Mouse (Mus musculus) thymus, postnatal 14 days (tissue): ENCODE measurements around the gene Stx1a.

ENCODE experiments used
- DNase-seq: peaks from one replicate; pipeline ENCODE4 v3.0.0; 2021

Stx1a gene

DNA sequence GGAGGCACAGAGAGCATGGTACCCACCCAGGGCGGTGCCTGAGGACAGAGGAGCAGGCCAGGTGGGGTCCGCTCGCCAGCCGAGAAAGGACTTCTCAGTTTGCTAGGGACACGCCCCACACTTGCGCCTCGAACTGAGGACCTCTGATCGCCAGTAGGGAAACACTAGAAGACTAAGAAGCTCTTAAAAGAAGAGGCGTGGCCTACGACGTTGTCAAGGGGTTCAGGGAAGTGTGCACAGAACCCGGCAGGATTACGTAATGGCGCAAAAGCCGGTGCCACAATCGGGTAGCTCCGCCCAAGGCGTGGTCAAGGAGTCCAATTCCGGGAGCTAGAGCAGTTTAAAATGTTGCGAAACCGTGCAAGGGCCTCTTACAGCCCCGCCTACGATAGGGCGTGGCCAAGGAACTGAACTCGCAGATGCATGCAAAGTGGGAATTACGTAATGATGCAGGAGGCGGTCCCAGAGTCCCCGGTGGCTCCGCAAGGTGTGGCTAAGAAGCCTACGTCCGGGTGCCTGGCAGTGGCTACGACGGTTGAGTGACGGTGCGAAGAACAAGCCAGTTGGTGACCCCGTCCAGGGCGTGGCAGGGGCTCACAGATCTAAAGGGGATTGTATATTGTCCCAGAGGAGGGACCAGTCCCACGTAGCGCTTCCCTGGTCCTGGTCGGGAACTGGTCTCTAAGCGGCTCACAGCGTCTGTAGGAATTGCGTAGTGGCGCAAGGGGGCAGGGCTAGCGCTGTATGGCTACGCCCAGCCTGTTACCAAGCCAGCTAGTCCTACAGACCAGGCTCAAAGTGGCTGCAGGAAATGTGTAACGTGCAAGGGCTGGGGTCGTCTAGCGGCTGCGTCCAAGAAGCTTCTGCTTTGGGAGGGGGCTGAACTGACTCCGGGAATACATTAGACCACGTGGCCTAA lies 14.4 kb upstream of the Stx1a start, which contains the start of gene Abhd11:
TSS of gene Abhd11 (plus strand) at position 482 of the 919 bp plus-strand sequence.
- DNase-seq, result peak; percentile 99

DNA sequence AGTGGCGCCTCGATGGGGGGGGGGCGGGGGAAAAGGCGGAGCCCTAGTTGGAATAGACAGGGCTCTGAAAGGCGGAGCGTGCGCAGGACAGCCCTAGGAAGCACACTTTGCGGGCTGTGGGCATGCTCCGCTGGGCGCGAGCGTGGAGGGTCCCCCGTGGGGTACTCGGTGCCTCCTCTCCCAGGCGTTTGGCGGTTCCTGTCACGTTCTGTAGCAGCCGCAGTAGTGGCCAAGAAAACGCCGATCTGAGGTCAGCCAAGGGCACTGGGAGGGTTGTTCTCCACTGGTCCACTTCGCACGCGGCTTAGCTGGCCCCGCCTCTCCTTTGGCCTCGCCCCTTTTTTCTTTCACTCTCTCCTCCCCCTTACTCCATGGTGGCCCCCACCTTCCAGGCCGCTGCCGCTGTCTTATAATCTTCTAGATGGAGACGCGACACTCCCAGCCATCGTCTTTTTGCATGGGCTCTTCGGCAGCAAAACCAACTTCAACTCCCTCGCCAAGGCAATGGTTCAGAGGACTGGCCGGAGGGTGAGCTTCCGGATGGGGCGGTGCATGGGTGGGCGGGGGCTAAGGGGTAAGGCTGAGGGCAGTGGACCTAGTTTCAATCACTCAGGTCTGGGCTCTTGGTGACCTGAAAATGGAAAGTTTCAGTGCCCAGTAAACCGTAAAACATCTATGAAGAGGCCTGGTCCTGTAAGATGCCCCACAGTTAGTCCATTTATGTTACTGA lies 13.5 kb upstream of the Stx1a start:
- peak; percentile 83 for DNase-seq

DNA sequence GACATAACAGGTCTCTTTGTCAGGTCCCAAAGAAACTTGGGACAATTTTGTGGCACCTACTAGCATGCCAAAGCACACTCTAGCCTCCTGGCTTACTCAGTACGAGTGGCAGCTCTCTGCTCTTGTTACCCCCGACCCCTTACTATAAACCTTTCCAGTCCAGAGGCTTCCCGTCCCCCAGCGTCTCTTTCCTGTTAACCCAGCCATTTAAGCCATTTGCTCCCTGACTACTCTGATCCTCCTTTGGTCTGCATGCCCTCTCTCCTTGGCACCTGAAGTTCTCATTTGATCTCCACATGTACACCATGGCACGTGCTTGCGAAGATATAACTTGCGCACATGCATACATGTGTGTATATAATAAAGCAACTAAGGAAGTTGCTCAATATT lies 13.0 kb upstream of the Stx1a start:
- no peak for DNase-seq

DNA sequence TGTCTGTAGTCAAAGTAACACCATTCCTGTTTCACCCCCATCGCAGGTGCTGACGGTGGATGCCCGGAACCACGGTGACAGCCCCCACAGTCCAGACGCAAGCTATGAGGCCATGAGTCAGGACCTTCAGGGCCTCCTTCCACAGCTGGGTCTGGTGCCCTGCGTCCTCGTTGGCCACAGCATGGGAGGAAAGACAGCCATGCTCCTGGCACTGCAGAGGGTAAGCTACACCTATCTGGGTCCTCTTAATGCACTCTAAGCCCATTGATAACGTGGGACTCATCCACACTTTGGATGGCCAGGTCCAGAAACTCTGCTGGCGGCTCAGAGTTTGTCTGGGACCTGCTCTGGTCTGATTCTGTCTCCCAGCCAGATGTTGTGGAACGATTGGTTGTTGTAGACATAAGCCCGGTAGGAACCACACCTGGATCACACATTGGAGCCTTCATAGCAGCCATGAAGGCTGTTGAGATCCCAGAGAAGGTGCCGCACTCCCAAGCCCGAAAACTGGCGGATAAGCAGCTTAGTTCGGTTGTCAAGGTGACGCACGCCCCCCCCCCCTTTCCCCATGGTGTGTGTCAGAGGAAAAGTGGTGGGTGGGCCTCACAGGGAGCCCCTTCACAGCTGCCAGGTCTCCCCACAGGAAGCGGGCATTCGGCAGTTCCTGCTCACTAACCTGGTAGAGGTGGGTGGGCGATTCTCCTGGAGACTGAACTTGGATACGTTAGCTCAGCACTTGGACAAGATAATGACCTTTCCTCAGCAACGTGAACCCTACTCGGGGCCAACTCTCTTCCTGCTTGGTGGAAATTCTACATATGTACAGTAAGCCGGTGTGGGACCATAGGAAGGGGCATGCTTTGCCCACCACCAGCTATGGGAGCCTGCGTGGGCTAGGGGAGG lies 12.2 kb upstream of the Stx1a start:
- peak; percentile 14 for DNase-seq

DNA sequence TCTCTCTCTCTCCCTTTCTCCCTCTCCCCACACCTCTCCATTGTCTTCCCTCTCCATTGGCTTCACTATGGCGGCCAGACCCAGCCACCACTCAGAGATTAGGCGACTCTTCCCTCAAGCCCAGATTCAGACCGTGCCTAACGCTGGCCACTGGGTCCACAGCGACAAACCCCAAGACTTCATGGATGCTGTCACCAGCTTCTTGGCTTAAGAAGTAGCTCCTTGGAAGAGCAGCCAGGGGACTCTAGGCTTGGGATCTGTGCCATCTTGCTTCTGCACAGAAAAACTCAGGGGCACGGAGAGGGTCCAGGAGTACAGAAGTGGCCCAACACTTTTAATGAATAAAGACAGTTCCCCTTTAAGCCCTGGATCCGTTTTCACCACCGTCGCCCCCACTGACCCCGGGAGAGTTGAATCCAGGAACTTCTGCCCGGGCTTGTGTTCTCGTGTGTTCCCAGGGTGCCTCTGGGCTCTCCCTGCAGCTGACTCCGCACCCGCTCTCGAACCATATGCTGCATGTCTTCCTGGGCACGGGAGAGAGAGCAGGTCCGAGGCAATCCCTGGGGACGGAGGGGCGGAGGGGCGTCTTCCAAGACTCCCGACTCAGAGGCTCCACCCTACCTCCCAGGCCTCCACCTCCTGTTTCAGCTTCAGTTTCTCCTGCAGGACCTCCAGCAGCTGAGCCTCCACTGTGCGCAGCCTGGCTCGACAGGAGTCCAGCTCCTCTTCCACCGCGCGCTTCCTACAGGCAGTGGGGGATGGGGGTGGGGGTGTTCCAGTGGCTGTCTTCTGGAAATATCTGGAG lies 11.3 kb upstream of the Stx1a start:
- DNase-seq, result no peak

DNA sequence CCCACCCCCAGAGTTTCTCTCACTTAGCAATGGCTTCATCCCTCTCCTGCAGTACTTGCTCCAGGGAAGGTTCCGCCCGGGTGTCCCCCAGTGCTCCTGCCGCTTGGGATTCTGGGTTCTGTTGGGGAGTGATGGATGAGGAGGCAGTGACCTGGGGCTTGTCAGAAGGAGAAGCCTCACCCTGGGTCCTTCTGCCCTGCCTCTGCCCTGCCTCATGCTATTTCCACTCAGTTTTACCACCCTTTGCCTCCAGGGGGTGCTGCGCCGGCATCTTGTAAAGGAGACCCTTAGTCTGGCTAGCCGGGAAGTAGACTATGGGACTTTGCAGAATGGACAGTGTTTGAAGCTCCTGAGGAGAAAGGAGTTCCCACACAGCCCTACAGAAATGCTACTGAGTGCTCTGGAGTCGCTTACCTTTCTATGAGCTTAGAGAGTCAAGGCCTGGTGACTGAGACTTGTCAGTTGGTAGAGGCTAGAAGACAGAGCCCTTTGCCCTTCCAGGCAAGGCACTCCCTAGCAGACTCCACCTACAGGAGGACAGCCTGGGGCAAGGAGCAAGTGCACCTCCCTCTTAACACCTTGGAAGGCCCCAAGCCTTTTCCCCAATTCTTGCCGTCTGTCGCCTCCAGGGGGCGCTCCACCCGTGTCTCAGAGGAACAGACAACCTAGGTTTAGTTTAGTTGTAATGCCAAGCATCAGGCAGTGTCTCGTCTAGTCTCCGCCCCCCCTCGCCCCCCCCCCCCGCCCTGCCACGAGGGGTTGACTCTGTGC lies 10.4 kb upstream of the Stx1a start:
- DNase-seq, result peak; percentile 89

DNA sequence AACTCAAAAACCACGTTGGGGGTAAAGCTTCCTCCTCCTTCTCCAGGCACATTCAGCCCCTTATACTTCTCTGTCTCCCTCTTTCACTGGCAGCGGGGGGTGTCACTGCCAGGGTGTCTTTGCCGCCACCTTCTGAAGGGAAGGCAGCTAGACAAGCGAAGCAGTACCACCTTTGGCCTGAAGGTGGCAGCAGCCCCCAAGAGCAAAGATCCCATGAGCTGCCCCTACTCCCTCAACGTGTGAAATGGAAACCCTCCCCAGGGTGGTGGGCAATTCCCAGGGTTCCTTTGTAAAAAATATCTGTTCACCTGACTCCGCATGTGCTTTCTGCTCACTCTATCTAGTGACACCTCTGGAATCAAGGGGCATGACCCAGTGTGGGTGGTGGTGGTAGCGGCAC lies 7.8 kb upstream of the Stx1a start:
- DNase-seq, result peak; percentile 89

DNA sequence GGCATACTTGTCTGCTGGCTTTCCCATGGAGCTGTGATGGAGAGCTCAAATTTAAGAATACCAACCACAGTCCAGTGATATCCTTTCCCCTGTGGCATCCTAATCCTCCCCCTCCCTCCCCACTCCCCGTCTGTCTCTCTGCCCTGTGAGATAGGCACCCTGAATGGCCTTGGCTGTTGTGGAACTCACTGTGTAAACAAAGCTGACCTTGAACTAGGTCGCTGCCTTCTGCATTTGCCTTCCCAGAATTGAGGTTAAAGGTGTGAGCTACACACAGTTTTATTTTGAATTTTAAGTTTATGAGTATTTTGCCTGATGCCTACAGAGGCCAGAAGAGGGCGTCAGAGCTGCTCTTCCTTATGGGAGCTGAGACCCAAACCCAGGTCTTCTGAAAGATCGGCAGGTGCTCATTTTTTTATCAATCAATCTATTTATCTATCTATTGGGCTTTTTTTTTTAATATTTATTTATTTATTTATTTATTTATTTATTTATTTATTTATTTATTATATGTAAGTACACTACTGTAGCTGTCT lies 7.0 kb upstream of the Stx1a start:
- DNase-seq, result no peak

DNA sequence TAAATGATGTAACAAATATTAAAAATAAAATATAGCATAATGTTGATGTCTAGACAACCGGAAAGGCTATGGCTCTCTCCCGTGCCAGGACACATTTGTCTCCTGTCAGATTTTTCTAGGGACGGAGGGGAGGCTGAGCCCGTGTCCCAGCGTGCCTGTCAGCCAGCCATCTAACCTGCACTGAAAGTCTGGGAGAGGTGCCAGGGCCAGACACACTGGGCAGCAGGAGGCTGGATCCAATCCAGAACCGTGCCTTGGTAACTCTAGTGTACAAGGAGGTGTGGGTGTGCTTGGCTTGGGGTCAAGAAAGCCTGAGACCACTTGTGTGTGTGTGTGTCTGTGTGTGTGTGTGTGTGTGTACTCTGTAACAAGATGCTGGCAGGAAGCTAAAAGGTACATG lies 1.5 kb upstream of the Stx1a start:
- DNase-seq, result no peak

DNA sequence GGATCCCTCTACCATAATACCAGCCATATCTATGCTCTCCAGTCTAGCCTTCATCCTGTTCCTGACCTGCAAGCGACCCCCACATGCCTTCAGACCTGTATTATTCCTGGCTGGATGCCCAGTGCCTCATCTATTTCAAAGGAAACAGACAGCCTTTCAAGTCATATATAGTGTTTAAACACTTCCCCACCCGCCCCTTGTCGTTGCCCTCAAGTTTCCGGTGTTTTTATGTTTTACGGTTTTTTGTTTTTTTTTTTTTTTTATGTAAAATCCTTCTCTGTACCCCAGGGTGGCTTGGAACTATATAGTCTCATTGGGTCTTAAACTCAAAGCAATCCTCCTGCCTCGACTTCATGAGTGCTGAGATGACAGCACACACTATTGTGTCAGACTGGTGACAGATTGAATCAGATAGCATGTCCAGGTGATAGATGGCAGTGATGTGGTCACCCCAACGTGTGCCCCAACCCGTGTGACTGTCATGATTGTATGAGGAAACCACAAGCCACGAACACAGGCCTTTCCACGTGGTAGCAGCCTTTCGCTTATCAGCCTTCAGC lies 1.5 kb downstream of the Stx1a start:
- DNase-seq, result peak; percentile 43

DNA sequence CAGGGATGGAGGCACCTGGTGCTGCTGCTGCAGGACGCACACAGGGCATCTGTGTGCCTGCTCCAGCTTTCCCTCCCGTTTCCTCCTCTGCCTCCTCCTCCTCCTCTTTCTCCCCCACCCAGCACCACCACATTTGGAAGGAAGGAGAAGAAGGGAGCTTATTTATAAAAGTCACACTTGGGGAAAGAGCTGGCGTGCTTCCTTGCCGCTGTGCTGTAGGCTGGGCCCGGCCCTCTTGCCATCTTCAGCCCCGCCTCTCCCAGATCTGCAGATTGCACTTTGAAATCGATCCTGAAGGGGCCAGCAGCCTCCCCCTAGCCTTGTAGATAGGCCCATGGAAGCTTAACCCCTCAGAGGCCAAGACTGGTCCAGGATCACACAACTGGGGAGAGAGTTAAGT lies 2.6 kb downstream of the Stx1a start:
- no peak for DNase-seq

DNA sequence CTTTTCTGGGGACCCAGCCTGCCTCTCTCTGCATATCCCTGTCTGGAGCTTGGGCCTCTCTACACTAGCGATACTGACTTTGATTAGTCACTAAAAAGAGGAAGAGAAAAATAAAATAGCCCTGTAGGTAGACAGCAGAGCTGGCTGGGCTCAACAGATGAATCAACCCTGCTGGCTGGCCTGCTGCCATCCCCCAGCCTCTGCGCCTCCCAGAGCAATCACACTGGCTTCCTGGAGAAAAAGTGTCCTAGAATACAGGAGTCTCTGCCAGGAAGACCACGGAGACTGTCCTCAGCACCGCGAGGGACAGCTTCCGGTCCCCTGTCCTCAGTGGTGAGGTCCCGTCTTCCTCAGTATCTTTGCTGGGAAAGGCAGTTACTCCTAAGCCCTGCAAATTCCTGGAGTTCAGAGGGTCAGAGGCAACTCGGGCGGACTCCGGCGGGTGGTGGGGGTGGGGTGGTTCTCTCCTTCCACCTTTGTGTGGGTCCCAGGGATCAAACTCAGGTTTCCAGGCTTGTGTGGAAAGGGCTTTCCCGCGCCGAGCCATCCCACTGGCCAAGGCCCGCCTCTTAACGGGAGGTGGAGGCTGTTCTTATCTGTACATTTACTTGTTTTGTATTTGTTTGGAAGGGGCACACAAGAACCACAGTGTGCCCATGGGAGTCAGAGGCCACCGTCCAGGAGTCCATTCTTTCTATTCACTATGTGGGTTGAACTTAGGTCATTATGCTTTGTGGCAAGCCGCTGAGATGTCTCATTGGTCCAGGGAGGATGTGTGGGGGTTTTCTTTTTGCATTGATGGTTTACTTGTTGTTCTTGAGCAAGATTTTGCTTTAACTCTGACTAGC lies 5.9 kb downstream of the Stx1a start:
- no peak for DNase-seq

DNA sequence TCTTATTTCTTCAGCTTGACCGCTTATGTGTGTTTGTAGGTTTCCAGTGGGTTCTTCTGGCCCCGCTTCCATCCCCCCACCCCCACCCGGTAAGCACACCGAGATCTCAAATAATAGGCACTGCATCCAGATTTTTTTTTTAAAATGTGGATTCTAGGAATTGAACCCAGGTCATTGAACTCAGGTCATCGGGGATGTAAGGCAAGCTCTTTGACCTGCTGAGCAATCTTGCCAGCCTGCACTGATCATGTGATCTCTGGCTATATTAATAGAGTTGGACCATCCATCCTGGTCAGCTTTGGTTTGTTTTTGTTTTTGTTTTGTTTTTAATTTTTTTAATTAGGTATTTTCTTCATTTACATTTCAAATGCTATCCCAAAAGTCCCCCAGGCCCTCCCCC lies 9.3 kb downstream of the Stx1a start:
- DNase-seq, result no peak

DNA sequence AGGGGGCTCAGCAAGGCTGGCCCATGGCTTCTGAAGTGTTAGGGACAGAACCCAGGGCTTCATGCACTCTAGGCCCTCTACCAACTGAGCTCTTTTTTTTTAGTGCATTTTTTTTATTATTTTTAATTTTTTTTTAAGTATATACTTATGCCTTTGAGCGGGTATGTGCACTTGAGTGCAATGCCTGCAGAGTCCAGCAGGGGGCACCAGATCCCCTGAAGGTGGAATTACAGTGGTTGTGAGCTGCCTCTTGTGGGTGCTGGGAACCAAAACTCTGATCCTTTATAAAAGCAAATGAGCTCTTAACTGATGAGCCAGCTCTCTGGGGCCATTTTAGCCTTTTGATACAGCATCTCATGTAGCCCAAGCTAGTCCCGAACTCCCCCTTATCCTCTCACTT lies 11.3 kb downstream of the Stx1a start:
- no peak for DNase-seq

DNA sequence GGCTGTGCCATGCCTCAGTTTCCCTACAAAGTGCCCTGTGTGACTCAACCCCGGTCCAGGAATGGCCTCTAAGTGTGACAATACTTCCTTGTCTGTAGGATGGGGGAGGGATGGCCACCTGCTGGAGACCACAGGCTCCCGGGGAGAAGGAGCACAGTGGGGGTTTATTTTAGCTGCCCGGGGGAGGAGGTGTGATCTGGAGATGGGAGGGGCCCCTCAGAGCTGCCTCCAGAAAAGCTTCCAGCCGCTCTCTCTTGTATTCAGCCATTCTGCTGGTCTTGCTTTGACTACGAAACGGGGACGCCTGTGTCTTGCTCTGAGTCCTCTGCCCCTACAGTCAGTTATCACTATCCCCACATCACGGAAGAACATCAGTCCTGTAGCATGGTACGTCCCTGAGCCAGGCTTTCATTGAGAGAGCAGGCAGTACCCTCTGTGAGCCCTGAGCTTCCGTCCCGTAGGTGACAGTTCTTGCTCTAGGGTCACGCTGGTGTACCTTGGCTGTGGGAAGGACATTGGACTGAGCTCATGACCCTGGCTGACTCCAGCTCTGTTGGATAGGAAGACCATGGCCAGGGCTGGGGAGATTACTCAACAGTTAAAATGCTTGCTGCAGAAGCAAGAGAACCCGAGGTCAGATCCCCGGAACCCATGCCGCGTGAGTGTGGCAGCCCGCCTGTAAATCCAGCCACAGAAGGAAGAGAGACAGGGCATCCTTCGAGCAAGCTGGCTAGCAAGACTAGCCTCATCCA lies 12.5 kb downstream of the Stx1a start:
- DNase-seq, result no peak

DNA sequence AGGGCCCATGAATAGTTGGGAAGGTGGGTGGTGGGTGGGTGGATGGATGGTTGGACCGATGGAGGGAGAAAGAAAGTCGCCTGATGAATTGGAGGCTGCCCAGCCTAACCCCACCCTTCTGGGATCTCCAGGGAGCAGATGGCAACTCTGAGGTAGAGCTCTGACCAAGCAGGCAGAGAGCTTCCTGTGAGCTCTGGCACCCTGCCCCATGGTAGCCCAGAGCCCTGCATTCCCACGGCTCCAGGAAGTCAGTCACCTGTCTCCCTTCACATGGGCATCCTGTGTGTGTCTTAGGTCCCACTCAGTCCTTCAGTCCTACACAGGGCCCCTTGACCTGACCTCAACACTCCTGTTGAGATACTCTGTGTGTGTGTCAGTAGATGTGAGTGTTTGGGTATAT lies 14.7 kb downstream of the Stx1a start:
- DNase-seq, result no peak

DNA sequence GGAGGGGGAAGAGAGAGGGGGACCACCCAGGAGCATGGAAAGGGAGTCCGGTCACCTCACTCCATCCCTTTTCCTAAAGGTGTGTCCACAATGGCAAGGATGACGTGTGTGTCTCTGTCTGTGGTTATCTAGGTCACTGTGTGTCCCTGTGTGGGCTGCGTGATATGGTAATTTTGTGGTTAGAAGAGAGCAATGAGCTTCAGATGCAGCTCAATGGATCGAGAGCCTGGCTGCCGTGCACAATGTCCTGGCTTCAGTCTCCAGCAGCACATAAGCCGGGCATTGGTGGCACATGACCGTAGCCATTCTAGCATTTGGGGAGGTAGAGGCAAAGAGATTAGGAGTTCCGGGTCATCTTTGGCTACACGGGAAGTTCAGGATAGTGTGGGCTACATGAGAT lies 16.3 kb downstream of the Stx1a start:
- DNase-seq, result no peak

DNA sequence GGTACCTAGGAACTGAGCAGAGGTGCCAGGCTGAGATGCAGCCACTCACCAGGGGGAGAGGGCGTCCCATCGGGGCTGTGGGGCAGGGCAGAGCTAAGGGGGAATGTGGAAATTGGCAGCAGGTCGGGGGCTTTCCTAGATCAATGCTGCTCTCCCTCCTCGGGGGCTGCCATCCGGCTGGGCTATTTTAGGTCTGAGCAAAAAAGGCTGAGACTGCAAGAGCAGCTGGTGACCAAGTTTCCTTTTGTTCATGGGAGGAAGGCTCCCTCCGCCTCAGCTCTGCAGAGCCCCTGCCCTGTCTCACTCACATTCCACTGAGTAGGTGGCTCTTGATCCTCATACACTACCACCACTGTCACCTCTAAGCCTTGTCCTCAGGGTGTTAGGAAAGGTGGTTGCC lies 16.8 kb downstream of the Stx1a start:
- no peak for DNase-seq

DNA sequence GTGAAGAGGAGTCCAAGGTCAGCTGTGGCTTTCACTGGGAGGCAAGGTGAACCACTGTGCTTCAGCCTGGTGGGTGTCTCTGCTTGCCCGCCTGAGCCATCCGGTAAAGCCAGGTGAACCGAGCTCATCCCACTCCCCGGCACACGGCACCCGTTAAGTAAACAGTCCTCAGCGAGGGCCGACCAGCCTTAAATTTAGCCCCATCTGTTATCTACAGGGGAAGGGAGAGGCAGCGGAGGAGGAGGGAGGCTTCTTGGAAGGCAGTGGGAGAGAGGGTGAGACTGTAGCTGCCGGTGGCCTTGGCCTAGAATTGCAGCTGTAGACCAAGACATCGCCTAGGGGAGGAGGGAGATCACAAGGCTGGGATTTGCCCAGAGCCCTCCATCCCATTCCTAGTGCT lies 17.5 kb downstream of the Stx1a start:
- no peak for DNase-seq
